Mouse (Mus musculus) liver, adult 2 months (tissue): ENCODE data around the gene Oosp2.

Experiments
- CTCF ChIP-seq: fragments of 200-500 bp; IDR thresholded peaks from 2 replicates; pipeline ENCODE4 v1.5.1; 2011; ENCODE audit warnings: low read depth, low read length, control low read depth
- POLR2A ChIP-seq: fragments of 200-500 bp; IDR thresholded peaks from 2 replicates; pipeline ENCODE4 v1.6.1; 2011; ENCODE audit warnings: low read length, control low read depth; ENCODE audit not compliant: insufficient read depth; ENCODE audit errors: extremely low read depth

DNA sequence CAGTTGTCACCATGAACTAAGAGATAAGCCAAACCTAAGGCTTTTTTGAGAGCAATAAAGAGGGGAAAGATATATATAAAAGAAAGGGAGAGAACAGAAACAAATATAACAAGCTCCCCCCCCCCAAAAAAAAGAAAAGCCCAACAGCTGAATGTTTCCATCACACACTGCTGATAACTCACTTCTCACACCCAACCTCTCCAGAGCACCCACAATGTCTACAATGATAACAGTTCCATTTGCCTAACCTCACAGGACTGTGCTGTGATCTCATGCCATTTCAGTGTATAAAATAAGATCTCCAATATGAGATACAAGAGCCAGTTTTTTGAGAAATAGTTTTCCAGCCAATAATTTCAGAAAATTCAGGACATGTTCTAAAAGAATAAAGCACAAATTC is 42.4 kb downstream of the Oosp2 start:
- TF ChIP-seq POLR2A (no peak), CTCF (no peak)
